Mouse (Mus musculus) olfactory bulb, adult 2 months (tissue): ENCODE measurements at regions not wholly inside any gene's neighbourhood (a gene's known extent, or its start where the extent isn't known, plus 50 kb on each side); places are given as distances from the start of the nearest gene placed in this dataset.

Source experiments
- CTCF ChIP-seq: fragments of 200-500 bp; IDR thresholded peaks from 2 replicates; pipeline ENCODE4 v1.5.1; 2012; ENCODE audit warnings: low read depth, mild to moderate bottlenecking, low read length, moderate library complexity; ENCODE audit not compliant: insufficient read depth
- POLR2A ChIP-seq: fragments of 200-500 bp; IDR thresholded peaks from 2 replicates; pipeline ENCODE4 v1.6.1; 2012; ENCODE audit warnings: mild to moderate bottlenecking, low read depth, low read length, moderate library complexity; ENCODE audit not compliant: insufficient read depth

GRCm38 (mm10) chr4:55928196-55928595 is 395.9 kb upstream of the Klf4 start:
- no peak for TF ChIP-seq CTCF
- TF ChIP-seq POLR2A: no peak
